Mouse (Mus musculus) liver, postnatal 0 days (tissue): ENCODE measurements at regions not wholly inside any gene's neighbourhood (a gene's known extent, or its start where the extent isn't known, plus 50 kb on each side); places are given as distances from the start of the nearest gene placed in this dataset.
A peak's percentile ranks its signal among the peaks of the same experiment; 100 is the strongest.

Source experiments
- CTCF ChIP-seq: sonication (generic); IDR thresholded peaks from 2 replicates; pipeline ENCODE4 v1.5.1; 2016; ENCODE audit warnings: antibody characterized with exemption, low read depth
- EP300 ChIP-seq: IDR thresholded peaks from 2 replicates; pipeline ENCODE4 v1.6.1; 2016; ENCODE audit warnings: antibody characterized with exemption, low read depth, mild to moderate bottlenecking

DNA sequence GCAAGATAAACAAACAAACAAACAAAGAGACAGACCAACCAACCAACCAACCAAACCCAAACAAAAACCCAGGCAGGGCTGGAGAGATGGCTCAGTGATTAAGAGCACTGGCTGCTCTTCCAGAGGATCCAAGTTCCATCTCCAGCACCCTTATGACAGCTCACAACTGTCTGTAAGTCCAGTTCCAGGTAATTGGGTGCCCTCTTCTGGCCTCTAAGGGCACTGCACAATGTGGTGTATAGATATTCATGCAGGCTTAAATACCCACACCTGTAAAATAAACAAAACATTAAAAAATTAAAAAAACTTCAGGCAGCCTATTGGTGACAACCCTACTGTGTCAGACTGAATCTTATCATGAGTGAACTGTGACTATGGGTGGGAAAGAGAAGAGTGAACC lies 222.4 kb upstream of the Eif4g2 start:
- TF ChIP-seq CTCF (peak; percentile 55), EP300 (no peak)
